Mouse (Mus musculus) frontal cortex, adult (tissue): ENCODE measurements at regions not wholly inside any gene's neighbourhood (a gene's known extent, or its start where the extent isn't known, plus 50 kb on each side); places are given as distances from the start of the nearest gene placed in this dataset.

Source experiments
- ATAC-seq: cut with Nextera tagmentation; 2 replicates; pipeline ENCODE4 v1.9.2; 2017; ENCODE audit warnings: mild to moderate bottlenecking, moderate library complexity, mixed read lengths; ENCODE audit not compliant: low TSS enrichment

DNA sequence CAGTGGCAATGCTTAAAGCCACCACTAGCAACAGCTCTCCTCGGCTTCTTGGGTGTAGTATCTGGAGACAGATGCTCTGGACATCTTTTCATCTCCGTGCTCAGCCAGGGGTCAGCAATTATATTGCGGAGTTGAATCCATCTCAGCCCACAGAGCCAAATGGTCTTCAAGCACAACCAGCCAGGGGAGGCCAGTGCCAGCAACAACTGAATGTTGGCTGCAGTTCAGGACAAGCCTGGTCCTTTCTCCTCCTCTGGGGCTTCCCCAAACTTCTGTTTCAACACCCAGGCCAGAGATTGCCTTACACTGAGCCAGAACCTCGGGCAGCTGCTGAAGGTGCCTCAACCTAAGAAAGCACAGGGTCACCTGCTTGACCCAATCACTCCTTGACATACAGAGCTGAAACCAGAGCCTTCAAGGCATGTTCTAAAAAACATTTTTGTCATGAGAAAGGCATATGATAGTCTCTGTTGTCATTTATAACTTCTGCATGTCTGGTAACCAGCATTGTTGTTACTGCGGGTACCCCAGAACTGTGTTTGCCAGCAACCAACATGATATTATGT is 169.9 kb upstream of the Lef1 start:
- no peak for ATAC-seq

- no peak for ATAC-seq
These were observed 173.3 kb upstream of the Lef1 start for GRCm38 (mm10) chr3:130936980-130937379.

GRCm38 (mm10) chr3:130936336-130936735 is 173.9 kb upstream of the Lef1 start:
- no peak for ATAC-seq

GRCm38 (mm10) chr3:130935926-130936315 is 174.3 kb upstream of the Lef1 start:
- ATAC-seq = no peak

DNA sequence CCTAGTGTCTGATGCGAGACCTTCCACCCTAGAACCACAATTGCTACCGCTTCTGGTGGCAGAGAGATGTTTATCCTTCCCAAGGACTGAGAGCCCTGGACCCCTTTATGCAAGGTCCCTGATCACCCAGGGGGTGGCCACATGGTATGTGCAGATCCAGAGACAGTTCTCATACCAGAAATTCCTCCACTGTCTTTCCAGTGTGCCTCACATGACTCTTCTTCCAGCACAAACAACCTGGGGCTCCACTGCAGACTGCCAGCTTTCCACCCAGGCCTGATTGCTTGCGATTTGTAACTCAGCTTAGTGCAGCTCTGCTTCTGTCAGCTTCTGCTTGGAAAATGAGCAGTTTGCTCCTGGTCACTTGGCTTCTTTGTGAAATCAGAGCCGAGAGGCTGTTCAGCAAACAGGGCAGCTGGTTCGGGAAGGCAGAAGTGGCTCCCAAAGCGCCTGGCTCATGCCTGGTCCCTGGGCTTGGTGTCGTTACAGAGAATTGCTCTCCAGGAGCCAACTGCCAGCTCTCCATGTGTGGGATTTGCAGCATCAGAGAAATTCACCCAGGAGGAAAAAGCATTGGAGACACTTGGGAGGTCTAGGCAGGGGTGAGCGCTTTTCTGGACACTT is 174.9 kb upstream of the Lef1 start:
- ATAC-seq = peak; percentile 41; the same call in 1 of the 2 replicates

DNA sequence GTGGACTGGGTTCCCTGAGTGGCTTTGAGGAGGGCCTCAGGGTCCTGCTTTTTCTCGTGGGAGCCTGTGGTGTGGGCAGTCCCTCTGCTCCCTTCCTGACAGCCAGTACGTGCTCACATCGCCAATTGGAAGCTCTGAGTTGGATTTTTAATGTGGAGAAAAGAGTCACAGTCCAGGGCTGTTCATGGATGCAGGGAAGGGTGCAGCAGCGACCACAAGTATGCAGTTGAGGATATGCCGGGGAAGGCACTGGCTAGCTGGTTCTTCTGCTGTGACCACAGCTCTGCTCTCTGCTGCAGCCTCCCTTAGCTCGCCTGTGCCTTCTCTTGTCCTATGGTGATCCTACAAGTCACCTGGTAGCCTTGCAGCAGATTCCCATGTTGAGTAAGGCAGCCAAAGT is 177.5 kb upstream of the Lef1 start:
- no peak for ATAC-seq

DNA sequence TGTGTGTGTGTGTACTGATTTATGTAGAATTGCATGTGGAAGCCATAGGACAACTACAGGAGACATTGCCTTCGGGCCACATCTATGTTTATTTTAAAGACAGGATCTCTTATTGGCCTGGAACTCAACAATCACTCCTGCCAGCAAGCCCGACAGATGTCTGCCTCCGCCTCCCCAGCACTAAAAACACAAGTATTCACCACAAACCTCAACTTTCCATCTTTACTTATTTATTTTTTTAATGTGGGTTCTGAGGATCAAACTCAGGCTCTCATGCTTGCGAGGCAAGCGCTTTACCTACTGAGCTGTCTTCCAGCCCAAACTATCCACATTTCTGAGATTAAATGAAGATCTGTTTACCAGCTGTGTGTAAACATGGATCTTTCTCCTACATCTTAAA is 178.0 kb upstream of the Lef1 start:
- ATAC-seq = no peak

- no peak for ATAC-seq
These were observed 185.3 kb upstream of the Lef1 start for GRCm38 (mm10) chr3:130925000-130925399.

DNA sequence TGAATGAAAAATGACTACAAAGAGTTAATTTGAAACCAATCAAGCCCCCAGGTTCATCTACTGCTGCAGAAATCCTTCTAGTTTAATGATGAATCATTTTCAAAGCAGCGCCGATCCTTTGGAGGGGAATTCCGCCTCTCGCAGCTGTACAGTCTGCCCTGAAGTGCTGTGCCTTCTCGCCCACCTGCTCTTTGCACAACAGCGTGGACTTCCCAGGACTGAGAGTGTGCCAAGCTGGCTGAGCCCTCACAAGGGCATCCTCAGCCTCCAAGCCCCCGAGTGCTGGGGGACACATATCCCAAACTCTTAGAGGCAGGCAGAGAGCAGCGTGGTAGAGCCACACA is 186.7 kb upstream of the Lef1 start:
- peak; percentile 52; the same call in 1 of the 2 replicates for ATAC-seq

DNA sequence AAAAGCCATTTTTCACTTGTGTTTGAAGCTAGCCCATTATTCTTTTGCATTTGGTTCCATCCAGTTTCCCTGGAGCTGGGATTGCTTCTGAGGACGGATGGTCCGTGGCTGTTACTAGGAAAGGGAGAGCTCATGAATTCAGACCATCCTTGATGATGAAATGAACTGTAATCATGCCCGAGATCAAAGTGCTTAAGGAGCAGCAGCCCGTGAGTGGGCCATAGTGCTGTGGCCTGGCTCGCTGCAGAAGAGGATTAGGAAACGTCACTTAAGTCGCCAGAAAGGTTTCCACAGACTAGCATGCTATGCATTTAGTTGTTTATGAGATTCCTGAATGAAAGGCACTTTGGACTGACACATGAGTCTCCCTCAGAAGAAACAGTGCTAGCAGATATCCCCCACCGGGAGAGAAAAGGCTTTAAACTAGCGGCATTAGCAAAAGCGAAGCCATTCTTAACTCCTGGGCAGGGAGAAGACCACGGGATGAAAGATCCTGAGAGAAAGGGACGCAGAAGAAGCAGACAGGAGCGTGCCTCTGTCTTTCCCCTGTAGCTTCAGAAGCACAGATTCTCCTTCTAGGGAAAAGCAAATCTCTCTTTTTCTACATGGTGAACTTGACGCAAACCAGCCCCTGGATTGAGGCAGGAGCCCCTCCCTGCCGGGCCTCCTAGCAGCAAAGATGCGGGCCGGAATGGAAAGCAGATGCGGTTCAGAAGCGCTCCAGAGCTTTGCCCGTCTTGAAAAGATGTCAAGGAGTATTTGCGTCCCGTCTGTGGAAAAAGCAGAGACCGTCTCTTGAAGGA is 187.3 kb upstream of the Lef1 start:
- 0 out of 2 replicates have a peak, but pooled peaks have one; percentile 44 for ATAC-seq

DNA sequence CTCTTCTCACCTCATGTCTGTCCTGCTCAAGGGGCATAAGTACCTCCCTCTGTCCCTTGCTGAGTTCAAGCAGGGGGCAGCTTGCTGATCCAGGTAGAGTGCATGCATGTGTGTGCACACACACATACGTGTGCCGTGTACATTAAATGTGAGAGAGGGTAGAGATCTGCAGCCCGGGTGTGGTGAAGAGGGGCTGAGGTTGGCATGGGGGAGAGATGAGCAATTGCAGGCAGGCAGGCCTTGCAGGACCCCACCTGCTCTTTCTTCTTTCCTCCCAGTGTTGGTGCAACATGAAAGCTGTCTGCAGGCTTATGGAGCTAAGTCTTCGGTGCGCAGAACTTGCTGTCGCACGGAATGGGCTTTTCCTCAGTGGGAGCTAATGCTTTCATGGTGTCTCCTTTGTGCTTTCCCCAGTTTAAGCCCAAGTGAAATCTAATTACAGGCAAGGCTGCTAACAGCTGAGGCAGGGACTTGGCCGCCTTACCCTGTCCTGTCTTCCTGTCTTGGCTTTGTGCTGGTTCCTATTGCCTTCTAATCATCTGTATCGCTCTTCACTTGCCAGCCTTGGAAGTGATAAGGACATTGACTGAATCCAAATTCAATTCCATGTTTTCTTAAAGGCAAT is 188.5 kb upstream of the Lef1 start:
- no peak for ATAC-seq

DNA sequence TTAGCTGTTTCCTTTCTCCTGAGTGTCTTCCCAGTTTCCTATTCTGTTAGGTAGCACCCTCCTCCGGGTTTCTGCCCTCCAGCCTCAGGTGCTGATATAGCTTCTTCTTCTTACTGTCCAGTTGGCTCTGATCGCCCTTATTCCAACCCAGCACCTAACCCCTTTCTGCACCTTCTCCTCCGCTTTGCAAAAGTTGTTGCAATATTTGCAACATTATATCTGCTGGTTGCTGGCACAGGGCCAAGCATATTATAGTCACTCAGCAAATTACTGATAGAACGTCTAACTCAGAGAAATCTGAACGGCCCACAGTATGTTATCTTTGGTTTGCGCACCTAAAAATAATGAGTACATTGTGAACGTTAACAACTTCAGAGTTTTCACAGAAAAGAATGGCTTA is 183.6 kb upstream of the Rpl34 start:
- ATAC-seq = no peak

- no peak for ATAC-seq
These were observed 174.9 kb upstream of the Rpl34 start for GRCm38 (mm10) chr3:130905101-130905500.

- ATAC-seq = no peak
These were observed 173.1 kb upstream of the Rpl34 start for GRCm38 (mm10) chr3:130903329-130903728.

- ATAC-seq = no peak
These were observed 172.2 kb upstream of the Rpl34 start for GRCm38 (mm10) chr3:130902376-130902775.

- ATAC-seq = peak; percentile 52; the same call in 1 of the 2 replicates
These were observed 171.1 kb upstream of the Rpl34 start for GRCm38 (mm10) chr3:130901343-130901742.

GRCm38 (mm10) chr3:130900846-130901245 is 170.6 kb upstream of the Rpl34 start:
- no peak for ATAC-seq

DNA sequence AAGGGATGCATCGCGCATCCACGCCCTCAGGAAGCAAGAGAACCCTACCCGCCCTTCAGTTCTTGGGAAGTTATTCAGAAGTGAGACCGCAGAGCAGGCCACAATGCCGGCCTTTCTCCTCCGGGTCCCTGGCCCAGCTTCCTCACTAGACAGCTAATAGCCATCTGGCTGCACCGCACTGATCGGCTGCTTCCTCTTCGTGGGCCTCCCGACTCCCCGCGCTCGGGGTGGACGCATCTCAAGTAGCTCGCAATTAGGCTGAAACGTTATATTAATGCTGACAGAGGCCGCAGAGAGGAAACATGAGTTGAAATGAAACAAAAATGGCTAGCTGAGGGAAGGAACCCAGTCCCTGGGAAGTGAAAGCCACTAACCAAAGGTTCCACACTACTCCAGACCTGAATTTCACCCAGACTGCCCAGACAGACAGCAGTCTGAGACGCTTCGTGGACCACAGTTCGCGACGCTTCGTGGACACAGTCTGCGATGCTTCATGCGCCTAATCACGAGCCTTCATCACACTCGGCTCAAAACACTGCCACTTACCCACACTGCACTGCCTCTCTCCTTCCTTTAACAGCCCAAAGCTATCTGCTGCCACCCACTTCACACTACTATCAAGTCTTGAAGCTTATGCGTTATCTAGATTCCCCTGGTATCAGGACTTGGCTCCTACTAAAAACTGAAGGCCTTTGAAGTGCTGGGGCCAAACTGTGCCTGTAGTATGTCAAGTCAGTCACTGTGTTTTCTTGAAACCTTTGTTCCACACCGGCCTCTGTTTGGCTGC is 170.0 kb upstream of the Rpl34 start:
- ATAC-seq = no peak

DNA sequence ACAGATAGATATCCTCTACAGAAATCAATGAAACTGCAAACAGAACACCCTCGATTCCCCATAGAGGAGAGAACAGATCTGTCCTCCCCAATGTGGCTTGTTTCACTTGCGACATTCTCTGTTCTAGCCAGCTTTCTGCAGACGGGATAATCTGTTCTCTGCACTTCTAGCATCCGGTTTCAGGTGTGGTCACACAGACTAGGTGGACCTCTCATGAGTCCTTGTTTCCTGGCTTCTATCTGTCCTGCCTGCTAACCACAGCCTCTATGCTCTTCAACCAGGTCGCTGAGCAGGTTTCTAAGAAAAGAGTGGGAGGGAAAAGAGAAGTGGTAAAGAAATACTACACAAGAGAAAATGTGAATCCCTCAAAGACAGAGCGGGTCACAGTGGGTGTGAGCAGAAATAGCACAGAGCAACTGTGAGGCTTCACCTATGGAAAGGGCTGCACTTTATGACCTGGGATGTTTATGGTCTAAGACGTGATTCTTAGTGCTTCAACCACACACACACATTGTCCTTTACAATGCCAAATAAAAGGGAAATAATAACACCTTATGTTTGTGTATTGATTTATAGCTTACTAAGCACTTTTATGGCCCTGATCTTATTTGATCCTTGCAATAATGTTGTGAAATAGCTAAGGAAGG is 164.1 kb upstream of the Rpl34 start:
- no peak for ATAC-seq

DNA sequence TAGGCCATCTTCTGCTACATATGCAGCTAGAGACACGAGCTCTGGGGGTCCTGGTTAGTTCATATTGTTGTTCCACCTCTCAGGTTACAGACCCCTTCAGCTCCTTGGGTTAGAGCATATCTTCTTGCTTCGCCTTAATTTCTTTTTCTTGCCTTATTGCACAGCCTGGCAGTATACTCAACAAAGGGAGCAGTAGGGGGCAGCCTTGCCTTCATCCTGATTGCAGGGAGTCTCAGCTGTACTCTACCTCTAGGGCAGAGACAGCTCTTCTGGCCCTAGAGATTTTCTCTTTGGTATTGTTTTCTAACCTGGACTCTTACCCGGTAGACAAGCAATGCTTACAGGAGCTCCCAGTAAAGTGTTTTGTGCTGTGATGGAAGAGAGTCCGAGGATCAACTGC is 161.1 kb upstream of the Rpl34 start:
- no peak for ATAC-seq

GRCm38 (mm10) chr3:130888587-130888986 is 158.4 kb upstream of the Rpl34 start:
- ATAC-seq = no peak
